8 mouse cellular contexts compared by ENCODE assay signal in genomic region chr5:9162088-9162487, GRCm38 (mm10). TPM values are rescaled to one million over a fixed set of nuclear protein-coding genes. Genes with fewer than 3 reads are reported as not detected.
A peak's percentile ranks its signal among the peaks of the same experiment; 100 is the strongest.
DNase-seq lines count a peak whose midpoint lies in the region; ATAC-seq lines count a peak whose summit lies in the region.

No protein-coding gene starts in this region.

- 17% methylated on average over 7 of the region's 7 CpGs for WGBS in neural tube, embryonic 12.5 days

- peaks cover 3% of the 10 kb centered on the region; the same call in 1 of the 2 replicates for H3K36me3 ChIP-seq in erythroblast, embryonic 14.5 days (ENCODE audit: control insufficient read depth)
- no peaks in the 10 kb centered on the region for H3K36me3 ChIP-seq in neural tube, embryonic 12.5 days

- intact Hi-C loops in heart, postnatal 14 days (cut with DNase I), result no loop called here

- H3K27me3 ChIP-seq in erythroblast, embryonic 14.5 days (ENCODE audit: control insufficient read depth), result no peaks in the 10 kb centered on the region; the same call in 1 of the 2 replicates
- no peaks in the 10 kb centered on the region for H3K27me3 ChIP-seq in neural tube, embryonic 12.5 days (replicated peaks)

- peak overlapping the region; percentile 96 for H3K9ac ChIP-seq in neural tube, embryonic 12.5 days

- peak overlapping the region; percentile 61 for H3K4me2 ChIP-seq in neural tube, embryonic 12.5 days (replicated peaks)

- peaks cover 15% of the 10 kb centered on the region for H3K4me1 ChIP-seq in erythroblast, embryonic 14.5 days (ENCODE audit: control insufficient read depth)
- peaks cover 15% of the 10 kb centered on the region; the same call in 1 of the 2 replicates for H3K4me1 ChIP-seq in neural tube, embryonic 12.5 days

- peak; percentile 36 for DNase-seq in embryo, embryonic 10 days (ENCODE audit: low spot score)
- peak; percentile 6 to 19 for DNase-seq in heart, postnatal 14 days
- peak; percentile 5 for DNase-seq in liver
- DNase-seq in layer of hippocampus, postnatal 14 days (ENCODE audit: low spot score in 2 of 2), result no peak

- ATAC-seq in erythroblast, adult 5-6 weeks (replicated peaks; ENCODE audit: low FRiP score, poor library complexity, severe bottlenecking), result no peak
- ATAC-seq in CD4-positive, CD25-positive, alpha-beta regulatory T cell, adult 4 months, result peak; percentile 9
- ATAC-seq in neural tube, embryonic 12.5 days (ENCODE audit: low FRiP score, low read depth), result peak; percentile 39

- no peaks in the 10 kb centered on the region for H3K9me3 ChIP-seq in erythroblast, embryonic 14.5 days (ENCODE audit: control insufficient read depth, low read length)
- no peaks in the 10 kb centered on the region for H3K9me3 ChIP-seq in neural tube, embryonic 12.5 days

- H3K4me3 ChIP-seq in erythroblast, embryonic 14.5 days (replicated peaks), result peak overlapping the region; percentile 90
- H3K4me3 ChIP-seq in neural tube, embryonic 12.5 days, result peak overlapping the region; percentile 97

- 0 out of 2 replicates have a peak overlapping the region, but pooled peaks have one; percentile 65 for H3K27ac ChIP-seq in neural tube, embryonic 12.5 days

RNA-seq across cellular contexts. Expression of gene Dmtf1, which starts 0.5 kb away (rescaled TPM):
- polyA plus RNA-seq in erythroblast, embryonic 14.5 days (2012), result 0.05 and 0.07 TPM in 2 replicates
- 16.9 and 19.4 TPM in 2 replicates for total RNA-seq in erythroblast, adult 5-6 weeks (2015; ENCODE audit: low replicate concordance)
- 14.1 and 15.2 TPM in 2 replicates for total RNA-seq in erythroblast, adult 5-6 weeks (2017; ENCODE audit: low replicate concordance)
- polyA plus RNA-seq in CD4-positive, CD25-positive, alpha-beta regulatory T cell, adult 4 months (2017; shearing (Covaris generic)), result 100 to 1,000 TPM in 1 of 2 experiments, 10 to 100 TPM in 1; 95.6 to 104 TPM
- total RNA-seq in heart, postnatal 14 days (2021), result 10 to 100 TPM; 17.2 to 17.3 TPM
- 71.9 and 73.6 TPM in 2 replicates for polyA plus RNA-seq in neural tube, embryonic 12.5 days (2016; fragmentation: Nextera tagmentation; extraction: Ambion mirVana)
- total RNA-seq in layer of hippocampus, postnatal 14 days (2021), result 10 to 100 TPM; 49.9 to 53.1 TPM

Comparison
In these comparisons a context has a peak if more than half of its experiments do, and no peak if none do; other contexts are left out.
1. DNase-seq: peak in embryo, embryonic 10 days (single experiment), heart, postnatal 14 days (2 of 2) and liver (single experiment); none in layer of hippocampus, postnatal 14 days (0 of 2).